Mouse (Mus musculus): ENCODE measurements at regions not wholly inside any gene's neighbourhood (a gene's known extent, or its start where the extent isn't known, plus 50 kb on each side); places are given as distances from the start of the nearest gene placed in this dataset.
"Not testable (repeated sequence)": the region's sequence is repeated elsewhere in the genome, so short reads cannot be mapped to it uniquely, and the experiment has no call there.

DNA sequence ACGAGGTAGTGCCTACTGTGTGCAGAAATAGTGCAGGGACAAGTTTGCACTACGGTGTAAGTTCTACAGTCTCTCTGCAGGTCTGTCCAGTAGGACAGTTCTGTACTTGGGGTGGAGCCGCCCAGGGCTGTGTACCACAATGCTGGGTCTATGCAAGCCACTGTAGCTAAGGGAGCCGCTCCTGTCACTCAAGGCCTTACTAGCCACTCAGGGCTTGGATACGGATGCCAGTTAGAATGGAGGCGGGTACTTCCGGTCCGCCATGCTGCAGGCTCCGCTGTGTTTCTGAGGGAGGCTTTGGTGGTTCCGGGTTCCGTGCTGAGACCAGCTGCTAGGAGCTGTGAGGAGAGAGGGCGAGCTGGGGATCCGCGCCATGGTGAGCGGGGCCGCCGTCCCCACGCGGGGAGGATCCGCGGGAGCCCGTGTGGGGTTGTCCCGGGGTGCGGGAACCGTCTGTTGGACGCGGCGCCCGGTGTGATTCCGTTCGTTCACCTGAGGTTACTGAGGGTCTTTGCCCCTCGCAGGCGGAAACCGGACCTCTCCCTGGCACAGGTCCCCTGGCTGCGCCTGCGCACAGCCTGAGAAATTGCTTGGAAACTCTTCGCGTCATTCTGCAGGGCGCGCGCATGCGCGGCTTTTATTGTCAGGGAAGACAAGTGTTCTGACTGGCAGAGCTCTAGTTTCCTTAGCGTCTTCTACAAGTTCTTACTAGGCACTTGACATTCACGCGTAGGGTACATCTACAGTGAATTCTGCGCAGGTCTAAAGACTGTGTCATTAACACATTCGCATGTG is 51.0 kb upstream of the Zfp873 start:
- Histone ChIP-seq H3K4me2 (replicated peaks) (peak overlapping the region; percentile 46), H3K4me3 (peak overlapping the region; percentile 36), H3K9me3 (replicated peaks) (0 out of 2 replicates have a peak, but pooled peaks cover 10% of the 10 kb centered on the region), H3K36me3 (peaks cover 14% of the 10 kb centered on the region)
- H3K27me3 ChIP-seq, H3K27ac ChIP-seq, H3K4me1 ChIP-seq, H3K9ac ChIP-seq: not testable (repeated sequence)
- peak; percentile 100 for ATAC-seq (ENCODE audit: low FRiP score)
- WGBS, result 2% methylated on average over 14 of the region's 48 CpGs

Measured in hindbrain, embryonic 12.5 days (tissue).